Mouse (Mus musculus): ENCODE results near the gene Mfsd9. TPM values are rescaled to one million over a fixed set of nuclear protein-coding genes. Genes with fewer than 3 reads are reported as not detected.
A peak's percentile ranks its signal among the peaks of the same experiment; 100 is the strongest.

Mfsd9 gene
- polyA plus RNA-seq, 1 experiment, result 14.0 TPM

DNA sequence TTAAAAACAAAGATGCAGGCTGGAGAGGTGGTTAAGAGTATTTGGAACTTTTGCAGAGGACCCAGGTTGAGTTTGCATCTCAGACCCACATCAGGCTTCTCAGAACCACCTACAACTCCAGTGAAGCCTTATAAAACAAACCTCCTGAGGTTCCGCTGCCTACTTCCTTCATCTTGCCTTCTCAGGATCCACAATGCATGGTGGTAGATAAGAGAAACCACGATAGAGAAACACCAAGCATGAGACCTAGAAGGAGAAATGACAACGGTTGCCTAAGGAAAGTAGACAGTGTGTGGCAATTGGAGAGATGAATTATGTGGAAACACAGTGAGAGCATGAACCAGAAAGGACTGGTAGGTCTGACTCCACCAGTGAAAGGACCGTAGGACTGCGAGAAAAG lies 10.4 kb upstream of the Mfsd9 start:
- Histone ChIP-seq H3K4me1 (ENCODE audit: control insufficient read depth, insufficient read depth, insufficient read length, low read length) (no peaks in the 10 kb centered on the region), H3K4me3 (ENCODE audit: low read depth, low read length) (no peak overlapping the region), H3K36me3 (ENCODE audit: control insufficient read depth, insufficient read depth, low read length) (no peaks in the 10 kb centered on the region), H3K27ac (ENCODE audit: insufficient read depth, low read depth, low read length) (no peak overlapping the region), H3K27me3 (ENCODE audit: control insufficient read depth, insufficient read depth, low read length) (no peaks in the 10 kb centered on the region)
- no peak for TF ChIP-seq POLR2A (IDR thresholded peaks at IDR 0.05; ENCODE audit: low read depth, low read length)
- no peak for TF ChIP-seq CTCF (IDR thresholded peaks at IDR 0.05; ENCODE audit: extremely low read depth, insufficient read length, insufficient replicate concordance, low read depth, low read length)
- WGBS, result 77% methylated on average over 5 of the region's 5 CpGs

DNA sequence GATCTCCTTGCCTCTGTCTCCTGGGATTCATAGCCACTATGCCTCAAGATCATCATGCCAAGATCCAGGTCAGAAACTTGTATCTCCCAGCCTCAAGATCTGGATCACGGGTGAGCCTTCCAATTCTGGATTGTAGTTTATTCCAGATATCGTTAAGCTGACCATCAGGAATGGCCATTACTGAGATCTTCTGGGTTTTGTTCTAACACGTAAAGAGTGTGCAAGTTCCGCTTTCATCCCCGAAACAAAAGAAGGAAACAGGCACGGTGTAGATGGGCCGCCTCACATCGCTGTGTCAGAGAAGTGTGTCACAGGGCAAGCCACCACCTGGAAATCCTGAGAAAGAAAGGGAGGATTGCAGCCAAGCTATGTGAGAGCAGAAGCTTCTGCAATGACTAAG lies 8.6 kb upstream of the Mfsd9 start:
- Histone ChIP-seq H3K27me3 (ENCODE audit: control insufficient read depth, insufficient read depth, low read length) (no peaks in the 10 kb centered on the region), H3K4me1 (ENCODE audit: control insufficient read depth, insufficient read depth, insufficient read length, low read length) (no peaks in the 10 kb centered on the region), H3K36me3 (ENCODE audit: control insufficient read depth, insufficient read depth, low read length) (no peaks in the 10 kb centered on the region), H3K4me3 (ENCODE audit: low read depth, low read length) (no peak overlapping the region), H3K27ac (ENCODE audit: insufficient read depth, low read depth, low read length) (no peak overlapping the region)
- TF ChIP-seq CTCF (IDR thresholded peaks at IDR 0.05; ENCODE audit: extremely low read depth, insufficient read length, insufficient replicate concordance, low read depth, low read length) (no peak), POLR2A (IDR thresholded peaks at IDR 0.05; ENCODE audit: low read depth, low read length) (no peak)
- 89% methylated on average over 8 of the region's 8 CpGs for WGBS

DNA sequence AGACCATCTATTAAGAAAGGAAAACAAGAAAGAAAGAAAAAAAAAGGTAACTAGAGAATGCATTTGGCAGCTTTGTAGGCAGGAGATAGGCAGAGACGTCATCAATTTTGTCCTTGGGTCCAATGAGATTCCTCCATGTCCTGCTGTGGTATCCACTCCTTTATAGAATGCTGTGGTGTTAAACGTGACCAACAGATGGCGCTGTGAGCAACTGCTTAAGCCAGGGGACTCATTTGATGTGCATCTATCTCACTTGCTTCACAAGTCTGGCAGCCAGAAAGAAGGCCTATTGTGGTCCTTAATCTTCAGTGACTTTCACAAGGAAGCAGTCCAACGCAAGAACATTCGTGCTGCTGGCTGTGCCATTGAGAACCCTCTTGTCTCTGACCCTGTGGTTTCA lies 6.9 kb upstream of the Mfsd9 start:
- Histone ChIP-seq H3K4me1 (ENCODE audit: control insufficient read depth, insufficient read depth, insufficient read length, low read length) (no peaks in the 10 kb centered on the region), H3K27me3 (ENCODE audit: control insufficient read depth, insufficient read depth, low read length) (no peaks in the 10 kb centered on the region), H3K36me3 (ENCODE audit: control insufficient read depth, insufficient read depth, low read length) (no peaks in the 10 kb centered on the region), H3K27ac (ENCODE audit: insufficient read depth, low read depth, low read length) (no peak overlapping the region), H3K4me3 (ENCODE audit: low read depth, low read length) (no peak overlapping the region)
- TF ChIP-seq CTCF (IDR thresholded peaks at IDR 0.05; ENCODE audit: extremely low read depth, insufficient read length, insufficient replicate concordance, low read depth, low read length), result peak; percentile 53; the same call in 1 of the 2 replicates
- no peak for TF ChIP-seq POLR2A (IDR thresholded peaks at IDR 0.05; ENCODE audit: low read depth, low read length)
- whole genome bisulfite sequencing, result 16% methylated on average over 5 of the region's 5 CpGs

DNA sequence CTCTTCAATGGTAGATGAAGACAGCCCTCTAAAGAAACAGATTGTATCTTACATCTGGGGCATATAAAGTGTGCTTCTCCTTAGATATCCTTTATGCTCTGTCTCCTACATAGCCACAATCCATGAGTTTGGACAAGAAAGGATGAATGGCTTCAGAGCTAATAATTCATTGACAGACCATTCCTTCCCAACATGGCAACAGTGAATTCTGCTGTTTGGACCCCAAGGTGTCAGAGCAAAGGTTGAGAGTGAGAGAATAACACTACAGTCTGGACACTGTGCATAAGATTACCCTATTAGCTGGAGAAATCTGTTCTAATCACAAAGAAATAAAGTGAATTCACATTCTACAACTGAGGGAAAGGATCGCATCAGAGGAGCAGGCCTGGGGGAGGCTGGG lies 5.0 kb upstream of the Mfsd9 start:
- TF ChIP-seq CTCF (IDR thresholded peaks at IDR 0.05; ENCODE audit: extremely low read depth, insufficient read length, insufficient replicate concordance, low read depth, low read length) (no peak), POLR2A (IDR thresholded peaks at IDR 0.05; ENCODE audit: low read depth, low read length) (no peak)
- no peak overlapping the region for H3K4me3 ChIP-seq (ENCODE audit: low read depth, low read length)
- H3K36me3 ChIP-seq (ENCODE audit: control insufficient read depth, insufficient read depth, low read length), result no peaks in the 10 kb centered on the region
- H3K27me3 ChIP-seq (ENCODE audit: control insufficient read depth, insufficient read depth, low read length), result no peaks in the 10 kb centered on the region
- H3K4me1 ChIP-seq (ENCODE audit: control insufficient read depth, insufficient read depth, insufficient read length, low read length), result no peaks in the 10 kb centered on the region
- no peak overlapping the region for H3K27ac ChIP-seq (ENCODE audit: insufficient read depth, low read depth, low read length)
- WGBS, result 93% methylated on average over 1 of the region's 1 CpGs

DNA sequence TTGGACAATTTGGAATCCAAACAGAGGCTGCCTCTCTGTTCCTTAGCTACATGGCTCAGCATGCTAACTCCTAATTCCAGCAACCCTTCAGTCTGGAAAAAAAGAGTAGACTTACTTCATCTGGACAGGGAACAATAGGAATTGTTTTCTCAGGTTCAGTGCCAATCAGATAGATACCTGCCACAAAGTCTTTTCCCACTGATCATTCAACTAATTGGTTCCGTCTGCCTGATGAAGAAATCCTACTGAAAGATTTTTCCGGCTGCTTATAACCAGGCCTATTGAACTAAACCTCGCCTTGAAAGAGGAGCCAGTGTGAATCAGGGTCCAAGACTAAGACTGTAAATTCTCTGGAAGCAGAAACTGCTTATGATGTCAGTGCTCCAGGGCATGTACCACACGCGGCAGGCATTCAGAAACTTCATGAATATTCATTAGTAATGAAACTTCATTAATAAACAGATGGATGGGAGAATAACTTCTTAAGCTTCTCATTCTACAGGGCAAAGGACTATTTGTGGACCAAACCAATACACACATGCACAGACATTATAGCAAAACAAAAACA lies 737 bp downstream of the Mfsd9 start:
- 16% methylated on average over 5 of the region's 5 CpGs for WGBS
- Histone ChIP-seq H3K27ac (ENCODE audit: insufficient read depth, low read depth, low read length) (no peak overlapping the region; the same call in none of the 2 replicates), H3K27me3 (ENCODE audit: control insufficient read depth, insufficient read depth, low read length) (no peaks in the 10 kb centered on the region), H3K36me3 (ENCODE audit: control insufficient read depth, insufficient read depth, low read length) (peaks cover 2% of the 10 kb centered on the region; the same call in 1 of the 2 replicates), H3K4me3 (ENCODE audit: low read depth, low read length) (peak overlapping the region; percentile 96), H3K4me1 (ENCODE audit: control insufficient read depth, insufficient read depth, insufficient read length, low read length) (peaks cover 4% of the 10 kb centered on the region; the same call in 1 of the 2 replicates)
- TF ChIP-seq POLR2A (IDR thresholded peaks at IDR 0.05; ENCODE audit: low read depth, low read length), result no peak
- no peak for TF ChIP-seq CTCF (IDR thresholded peaks at IDR 0.05; ENCODE audit: extremely low read depth, insufficient read length, insufficient replicate concordance, low read depth, low read length)

DNA sequence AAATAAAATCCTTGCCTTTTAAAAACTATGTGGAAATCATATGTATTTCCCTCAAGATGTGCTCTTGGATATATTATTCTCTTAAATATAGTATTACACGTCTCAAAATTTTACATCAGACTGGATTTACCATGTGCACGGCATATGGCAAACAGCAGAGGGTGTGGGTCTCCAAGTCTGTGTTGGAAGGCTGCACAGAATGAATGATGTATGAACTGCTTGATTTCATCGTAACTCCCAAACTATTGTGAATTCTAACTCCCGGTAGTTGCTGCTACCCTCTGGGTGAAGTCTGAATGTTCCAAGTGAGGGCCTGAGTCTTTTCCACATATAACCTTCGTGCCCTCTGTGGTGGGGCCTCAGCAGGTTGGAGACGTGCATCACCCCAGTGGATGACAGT lies 1.5 kb downstream of the Mfsd9 start:
- Histone ChIP-seq H3K27ac (ENCODE audit: insufficient read depth, low read depth, low read length) (no peak overlapping the region), H3K27me3 (ENCODE audit: control insufficient read depth, insufficient read depth, low read length) (no peaks in the 10 kb centered on the region), H3K36me3 (ENCODE audit: control insufficient read depth, insufficient read depth, low read length) (peaks cover 6% of the 10 kb centered on the region), H3K4me3 (ENCODE audit: low read depth, low read length) (no peak overlapping the region), H3K4me1 (ENCODE audit: control insufficient read depth, insufficient read depth, insufficient read length, low read length) (peaks cover 4% of the 10 kb centered on the region; the same call in 1 of the 2 replicates)
- WGBS, result 93% methylated on average over 6 of the region's 6 CpGs
- TF ChIP-seq CTCF (IDR thresholded peaks at IDR 0.05; ENCODE audit: extremely low read depth, insufficient read length, insufficient replicate concordance, low read depth, low read length) (no peak), POLR2A (IDR thresholded peaks at IDR 0.05; ENCODE audit: low read depth, low read length) (no peak)

DNA sequence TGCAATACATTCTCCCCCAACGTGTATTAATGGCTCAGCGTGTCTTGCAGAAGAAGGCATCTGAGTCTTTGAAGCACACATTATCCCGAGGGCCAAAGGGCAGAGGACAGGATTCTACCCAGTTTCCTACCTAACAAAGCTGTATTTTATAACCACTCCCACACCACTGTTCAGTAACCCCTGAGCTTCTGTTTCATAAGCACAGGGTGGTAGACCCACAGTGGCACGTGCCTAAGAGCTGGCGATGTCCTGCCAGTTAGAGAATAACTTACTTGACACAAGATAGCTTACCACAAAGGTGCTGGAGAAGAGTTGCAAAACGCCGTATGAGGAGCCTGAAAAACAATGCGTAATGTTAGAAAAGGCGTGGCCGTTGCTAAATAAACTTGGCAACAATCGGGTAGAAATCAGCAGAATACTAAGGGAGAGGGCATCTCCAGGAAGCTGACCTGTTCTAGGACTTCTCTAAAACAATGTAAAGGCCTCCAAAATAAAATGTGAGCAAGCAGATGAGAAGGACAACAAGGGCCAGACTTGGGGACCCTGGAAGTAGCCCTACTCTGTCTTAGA lies 4.5 kb downstream of the Mfsd9 start:
- Histone ChIP-seq H3K4me1 (ENCODE audit: control insufficient read depth, insufficient read depth, insufficient read length, low read length) (peaks cover 4% of the 10 kb centered on the region; the same call in 1 of the 2 replicates), H3K36me3 (ENCODE audit: control insufficient read depth, insufficient read depth, low read length) (peaks cover 24% of the 10 kb centered on the region), H3K4me3 (ENCODE audit: low read depth, low read length) (no peak overlapping the region), H3K27ac (ENCODE audit: insufficient read depth, low read depth, low read length) (peak overlapping the region; percentile 52; the same call in 1 of the 2 replicates), H3K27me3 (ENCODE audit: control insufficient read depth, insufficient read depth, low read length) (no peaks in the 10 kb centered on the region)
- TF ChIP-seq CTCF (IDR thresholded peaks at IDR 0.05; ENCODE audit: extremely low read depth, insufficient read length, insufficient replicate concordance, low read depth, low read length) (no peak), POLR2A (IDR thresholded peaks at IDR 0.05; ENCODE audit: low read depth, low read length) (no peak)
- 45% methylated on average over 11 of the region's 11 CpGs for WGBS
